Mouse (Mus musculus) limb, embryonic 10.5 days (tissue): ENCODE measurements around the gene Dnajc5g. TPM values are rescaled to one million over a fixed set of nuclear protein-coding genes. Genes with fewer than 3 reads are reported as not detected.

Experiments used
- DNase-seq: peaks from one replicate; pipeline ENCODE4 v3.0.0-alpha.2; 2017; ENCODE audit warnings: low spot score
- H3K27ac ChIP-seq: fragments of 300-500 bp; sonication (generic); 2 replicates; pipeline ENCODE4 v1.5.1; 2016; ENCODE audit warnings: mild to moderate bottlenecking
- H3K27me3 ChIP-seq: fragments of 300-500 bp; sonication (generic); 2 replicates; pipeline ENCODE4 v1.6.1; 2016; ENCODE audit warnings: low read depth, mild to moderate bottlenecking; ENCODE audit not compliant: poor library complexity, severe bottlenecking
- H3K36me3 ChIP-seq: fragments of 300-500 bp; sonication (generic); 2 replicates; pipeline ENCODE4 v1.6.1; 2016; ENCODE audit warnings: mild to moderate bottlenecking, moderate library complexity
- H3K4me1 ChIP-seq: fragments of 300-500 bp; sonication (generic); 2 replicates; pipeline ENCODE4 v1.6.1; 2016
- H3K4me3 ChIP-seq: fragments of 300-500 bp; sonication (generic); 2 replicates; pipeline ENCODE4 v1.5.1; 2016; ENCODE audit warnings: mild to moderate bottlenecking, moderate library complexity
- H3K9me3 ChIP-seq: fragments of 300-500 bp; sonication (generic); replicated peaks from 2 replicates; pipeline ENCODE4 v1.6.1; 2016; ENCODE audit warnings: mild to moderate bottlenecking
- WGBS: fragments of 180-500 bp; shearing (Covaris S2); methylation state at CpG from one replicate; pipeline ENCODE4 v1.1.7; 2016; 5-methylcytosine and 5-hydroxymethylcytosine counted together
- polyA plus RNA-seq: library from polyadenylated mRNA; unstranded; fragments of >200 nt; fragmentation: Nextera tagmentation; extraction: Ambion mirVana; gene quantifications from 2 replicates; pipeline ENCODE4 v1.2.1, GENCODE M21; 2016

Gene Dnajc5g
- polyA plus RNA-seq = not detected in 2 replicates

- H3K27ac ChIP-seq = no peak within 1 kb of the TSS
- no peak for DNase-seq
- H3K36me3 ChIP-seq = no peaks in the 10 kb centered on the region
- H3K4me3 ChIP-seq = no peak within 1 kb of the TSS
- no peaks in the 10 kb centered on the region for H3K9me3 ChIP-seq
- no peaks in the 10 kb centered on the region for H3K4me1 ChIP-seq
- no peaks in the 10 kb centered on the region for H3K27me3 ChIP-seq
- WGBS = 81% methylated on average over 9 of the region's 9 CpGs
Observed at GRCm38 (mm10) chr5:31105814-31106335, at the start of gene Dnajc5g. Dnajc5g (plus strand) TSS chr5:31106285.

DNA sequence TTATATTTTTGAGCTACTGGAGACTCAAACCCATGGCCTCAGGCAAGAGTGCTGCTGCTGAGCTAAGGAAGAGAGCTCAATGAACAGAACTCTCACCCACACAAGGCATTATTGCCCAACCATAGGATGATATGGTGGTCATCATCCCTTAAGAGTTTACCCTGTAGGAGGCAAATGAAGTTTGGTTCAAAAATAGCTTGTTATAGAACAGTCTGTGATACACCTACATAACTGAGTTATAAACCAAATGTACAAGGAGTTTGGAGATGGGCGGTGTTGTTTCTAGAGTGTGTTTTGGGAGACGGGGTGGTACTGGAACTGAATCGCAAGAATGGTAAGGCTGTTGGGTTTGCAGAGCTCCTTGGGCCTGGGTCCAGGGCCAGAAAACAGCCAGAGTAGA lies 36.3 kb upstream of the Dnajc5g start:
- WGBS = 98% methylated on average over 3 of the region's 3 CpGs
- no peak overlapping the region for H3K4me3 ChIP-seq
- no peaks in the 10 kb centered on the region for H3K4me1 ChIP-seq
- peaks cover 99% of the 10 kb centered on the region for H3K36me3 ChIP-seq
- no peak overlapping the region for H3K27ac ChIP-seq
- no peak for DNase-seq
- no peaks in the 10 kb centered on the region for H3K9me3 ChIP-seq
- no peaks in the 10 kb centered on the region for H3K27me3 ChIP-seq

DNA sequence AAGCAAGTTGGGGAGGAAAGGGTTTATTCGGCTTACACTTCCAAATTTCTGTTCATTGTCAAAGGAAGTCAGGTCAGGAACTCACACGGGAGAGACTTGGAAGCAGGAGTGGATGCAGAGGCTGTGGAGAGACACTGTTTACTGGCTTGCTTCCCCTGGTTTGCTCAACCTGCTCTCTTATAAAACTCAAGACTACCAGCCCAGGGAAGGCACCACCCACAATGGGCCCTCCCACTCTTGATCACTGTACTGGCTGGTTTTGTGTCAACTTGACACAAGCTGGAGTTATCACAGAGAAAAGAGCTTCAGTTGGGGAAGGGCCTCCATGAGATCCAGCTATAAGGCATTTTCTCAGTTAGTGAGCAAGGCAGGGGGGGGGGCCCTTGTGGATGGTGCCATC lies 35.0 kb upstream of the Dnajc5g start:
- no peak overlapping the region for H3K4me3 ChIP-seq
- no peaks in the 10 kb centered on the region for H3K9me3 ChIP-seq
- no peak overlapping the region for H3K27ac ChIP-seq
- peaks cover 100% of the 10 kb centered on the region for H3K36me3 ChIP-seq
- H3K27me3 ChIP-seq = no peaks in the 10 kb centered on the region
- no peak for DNase-seq
- no peaks in the 10 kb centered on the region for H3K4me1 ChIP-seq
- 92% methylated on average over 2 of the region's 2 CpGs for WGBS

GRCm38 (mm10) chr5:31071821-31072220 lies 34.3 kb upstream of the Dnajc5g start:
- peaks cover 100% of the 10 kb centered on the region for H3K36me3 ChIP-seq
- DNase-seq = no peak
- no peak overlapping the region for H3K27ac ChIP-seq
- H3K4me1 ChIP-seq = no peaks in the 10 kb centered on the region
- 96% methylated on average over 11 of the region's 11 CpGs for WGBS
- H3K4me3 ChIP-seq = no peak overlapping the region
- H3K27me3 ChIP-seq = no peaks in the 10 kb centered on the region
- H3K9me3 ChIP-seq = no peaks in the 10 kb centered on the region

- WGBS = 95% methylated on average over 12 of the region's 12 CpGs
- no peak overlapping the region for H3K27ac ChIP-seq
- no peaks in the 10 kb centered on the region for H3K27me3 ChIP-seq
- H3K4me1 ChIP-seq = no peaks in the 10 kb centered on the region
- DNase-seq = no peak
- no peak overlapping the region for H3K4me3 ChIP-seq
- no peaks in the 10 kb centered on the region for H3K9me3 ChIP-seq
- H3K36me3 ChIP-seq = peaks cover 100% of the 10 kb centered on the region
Observed at GRCm38 (mm10) chr5:31073176-31073575, 32.9 kb upstream of the Dnajc5g start.

GRCm38 (mm10) chr5:31076346-31076745 lies 29.7 kb upstream of the Dnajc5g start:
- DNase-seq = no peak
- H3K27ac ChIP-seq = no peak overlapping the region
- no peaks in the 10 kb centered on the region for H3K9me3 ChIP-seq
- H3K4me3 ChIP-seq = no peak overlapping the region
- peaks cover 85% of the 10 kb centered on the region for H3K36me3 ChIP-seq
- 91% methylated on average over 13 of the region's 13 CpGs for WGBS
- H3K4me1 ChIP-seq = no peaks in the 10 kb centered on the region
- no peaks in the 10 kb centered on the region for H3K27me3 ChIP-seq

DNA sequence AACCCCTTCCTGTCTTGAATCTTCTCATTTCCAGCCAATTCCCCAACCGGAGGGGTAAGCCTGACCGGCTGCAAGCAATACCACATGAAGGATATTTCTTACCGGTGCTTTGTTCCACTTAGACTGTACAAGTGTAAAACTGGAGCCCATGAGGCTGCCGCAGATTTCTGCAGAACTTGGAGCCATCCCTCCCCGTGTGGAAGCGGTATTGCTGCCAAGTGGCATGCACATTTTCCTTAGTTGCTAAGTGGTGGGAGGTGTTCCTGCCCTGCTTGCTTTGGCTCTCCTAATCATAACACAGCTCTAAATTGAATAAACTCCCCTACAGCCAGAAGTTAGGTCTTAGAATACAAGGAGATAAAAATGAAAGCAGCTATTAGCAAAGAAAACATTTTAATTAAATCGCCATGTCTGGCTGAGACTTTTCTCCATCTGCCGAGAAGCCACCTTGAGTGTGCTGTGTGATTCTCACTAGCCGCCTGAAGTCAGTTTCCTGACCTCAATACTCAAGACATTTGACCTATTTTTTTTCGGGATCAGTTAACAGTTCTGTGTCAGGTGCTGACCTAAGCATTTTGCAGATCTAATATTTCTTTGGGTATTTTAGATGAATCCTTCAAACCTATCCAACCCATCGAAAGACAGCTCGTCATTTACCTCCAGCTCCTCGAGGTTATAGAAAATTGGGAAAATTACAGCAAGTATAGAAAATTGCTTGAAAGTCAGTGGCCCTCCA lies 25.9 kb upstream of the Dnajc5g start:
- no peak overlapping the region for H3K27ac ChIP-seq
- H3K4me3 ChIP-seq = no peak overlapping the region
- peaks cover 19% of the 10 kb centered on the region for H3K27me3 ChIP-seq
- H3K4me1 ChIP-seq = peaks cover 16% of the 10 kb centered on the region
- DNase-seq = no peak
- peaks cover 46% of the 10 kb centered on the region for H3K36me3 ChIP-seq
- 86% methylated on average over 13 of the region's 13 CpGs for WGBS
- no peaks in the 10 kb centered on the region for H3K9me3 ChIP-seq

DNA sequence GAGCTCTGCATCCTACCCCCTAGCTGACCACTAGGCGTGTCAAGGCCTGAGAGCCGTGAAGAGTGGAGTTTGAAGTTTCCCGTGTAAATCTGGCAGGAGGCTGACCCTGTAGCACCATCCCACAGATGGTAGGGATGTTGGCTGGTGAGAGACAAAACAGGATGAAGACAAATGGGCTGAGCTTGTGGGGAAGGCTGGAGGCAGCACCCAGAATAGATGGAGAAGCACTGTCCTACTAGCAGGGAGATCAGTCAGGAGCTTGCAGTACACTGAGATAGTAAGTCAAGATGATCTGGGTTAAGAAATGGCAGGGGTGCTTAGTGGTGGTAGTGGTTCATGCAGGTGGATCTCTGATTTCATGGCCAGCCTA lies 25.3 kb upstream of the Dnajc5g start:
- H3K27ac ChIP-seq = no peak overlapping the region
- no peaks in the 10 kb centered on the region for H3K9me3 ChIP-seq
- H3K4me3 ChIP-seq = no peak overlapping the region
- WGBS = 63% methylated on average over 3 of the region's 3 CpGs
- DNase-seq = no peak
- H3K27me3 ChIP-seq = peaks cover 23% of the 10 kb centered on the region
- peaks cover 41% of the 10 kb centered on the region for H3K36me3 ChIP-seq
- peaks cover 16% of the 10 kb centered on the region for H3K4me1 ChIP-seq

DNA sequence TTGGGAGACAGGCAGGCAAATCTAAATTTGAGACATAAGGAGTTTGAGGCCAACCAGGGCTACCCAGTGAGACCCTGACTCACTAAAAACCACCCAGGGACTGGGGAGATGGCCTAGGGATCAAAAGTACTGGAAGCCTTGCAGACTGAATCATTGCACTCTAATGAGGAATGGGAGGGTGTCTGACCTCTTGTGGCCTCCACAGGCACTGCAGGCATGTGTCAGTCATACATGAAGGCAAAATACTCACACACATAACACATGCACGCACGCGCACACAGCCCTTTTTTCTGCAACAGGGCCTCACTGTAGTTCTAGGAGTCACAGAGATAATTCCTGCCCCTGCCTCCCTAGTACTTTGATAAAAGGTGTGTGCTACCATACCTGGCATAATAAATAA lies 24.7 kb upstream of the Dnajc5g start:
- Histone ChIP-seq H3K4me3 (no peak overlapping the region), H3K9me3 (no peaks in the 10 kb centered on the region), H3K4me1 (peaks cover 16% of the 10 kb centered on the region), H3K36me3 (peaks cover 35% of the 10 kb centered on the region), H3K27ac (no peak overlapping the region), H3K27me3 (peaks cover 29% of the 10 kb centered on the region)
- DNase-seq = peak; percentile 57
- WGBS = 74% methylated on average over 3 of the region's 3 CpGs

DNA sequence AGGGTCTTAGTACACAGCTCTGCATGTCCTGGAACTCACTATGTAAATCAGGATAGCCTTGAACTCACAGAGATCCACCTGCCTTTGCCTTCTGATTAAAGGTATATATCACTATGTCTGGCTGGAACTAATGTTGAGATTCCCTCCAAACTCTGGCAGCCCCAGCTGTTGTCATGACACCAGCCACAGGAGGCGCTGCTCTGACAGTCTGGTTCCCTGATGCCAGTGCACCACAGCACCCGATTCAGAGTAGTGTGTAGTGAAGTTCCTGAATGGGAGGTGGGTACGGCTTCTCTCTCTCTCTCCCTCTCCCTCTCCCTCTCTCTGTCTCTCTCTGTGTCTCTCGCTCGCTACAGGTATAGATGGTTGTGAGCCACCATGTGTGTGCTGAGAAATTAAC lies 23.7 kb upstream of the Dnajc5g start:
- peaks cover 16% of the 10 kb centered on the region for H3K4me1 ChIP-seq
- peaks cover 25% of the 10 kb centered on the region for H3K36me3 ChIP-seq
- peaks cover 37% of the 10 kb centered on the region for H3K27me3 ChIP-seq
- whole genome bisulfite sequencing = 24% methylated on average over 5 of the region's 5 CpGs
- no peak overlapping the region for H3K27ac ChIP-seq
- no peaks in the 10 kb centered on the region for H3K9me3 ChIP-seq
- DNase-seq = peak; percentile 61
- H3K4me3 ChIP-seq = no peak overlapping the region

DNA sequence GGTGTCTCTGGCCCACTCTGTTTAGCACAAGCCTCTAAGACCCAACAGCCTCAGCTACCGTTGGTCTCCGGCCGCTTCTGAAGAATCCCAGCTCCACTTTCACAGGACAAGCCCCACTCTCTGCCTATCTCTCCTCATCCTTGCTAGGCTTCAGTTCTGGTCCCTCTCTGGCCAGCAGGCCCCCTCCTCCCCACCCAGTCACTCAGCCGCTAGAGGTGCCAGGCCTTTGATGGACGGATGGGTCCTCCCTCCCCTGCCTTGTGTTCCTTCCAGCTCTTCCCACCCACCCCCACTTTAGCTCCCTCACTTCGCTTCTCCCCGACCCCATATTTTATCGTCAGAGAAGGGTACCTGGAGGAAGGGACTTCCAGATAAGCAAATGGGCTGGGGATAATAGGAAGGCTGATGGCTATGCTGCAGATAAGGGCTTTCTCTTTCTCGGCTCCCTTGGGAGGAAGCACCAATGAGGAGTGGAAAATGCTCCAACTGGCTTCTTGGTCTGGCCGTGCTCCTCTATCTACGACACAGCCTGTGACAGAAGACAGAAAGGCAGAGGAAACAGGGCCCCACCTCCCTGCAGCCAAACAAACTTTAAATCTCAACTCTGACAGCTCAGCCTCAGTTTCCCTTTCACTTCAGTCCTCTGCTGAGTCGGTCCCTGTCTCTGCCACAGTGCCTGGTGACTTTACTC lies 23.0 kb upstream of the Dnajc5g start:
- Histone ChIP-seq H3K36me3 (peaks cover 18% of the 10 kb centered on the region), H3K4me3 (no peak overlapping the region), H3K9me3 (no peaks in the 10 kb centered on the region), H3K4me1 (peaks cover 16% of the 10 kb centered on the region), H3K27ac (no peak overlapping the region), H3K27me3 (peaks cover 44% of the 10 kb centered on the region)
- WGBS = 24% methylated on average over 12 of the region's 12 CpGs
- no peak for DNase-seq

- DNase-seq = no peak
- peaks cover 53% of the 10 kb centered on the region for H3K27me3 ChIP-seq
- WGBS = 17% methylated on average over 8 of the region's 8 CpGs
Observed at GRCm38 (mm10) chr5:31083949-31084348, 22.1 kb upstream of the Dnajc5g start.

DNA sequence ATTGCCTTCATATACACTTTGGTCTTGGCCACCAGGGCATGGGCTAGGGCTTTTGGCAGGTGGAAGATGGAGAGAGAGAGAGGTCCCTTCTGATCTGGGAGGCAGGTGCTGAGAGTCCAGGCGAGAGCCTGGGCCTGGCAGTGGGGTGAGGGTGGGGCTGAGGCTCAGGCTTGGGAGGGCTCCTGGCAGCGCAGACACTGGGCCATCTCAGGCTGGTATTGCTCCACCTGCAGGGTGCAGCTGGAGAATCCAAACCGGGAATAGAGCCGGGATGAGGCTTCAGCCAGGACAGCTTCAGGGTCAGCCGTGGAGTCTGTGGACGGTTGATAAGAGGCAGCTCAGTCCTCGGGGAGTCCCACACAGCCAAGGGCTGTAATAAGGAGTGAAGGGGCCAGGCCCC lies 19.5 kb upstream of the Dnajc5g start:
- no peak overlapping the region for H3K4me3 ChIP-seq
- peaks cover 16% of the 10 kb centered on the region for H3K4me1 ChIP-seq
- no peaks in the 10 kb centered on the region for H3K9me3 ChIP-seq
- no peak for DNase-seq
- 39% methylated on average over 7 of the region's 7 CpGs for WGBS
- no peaks in the 10 kb centered on the region for H3K36me3 ChIP-seq
- peaks cover 80% of the 10 kb centered on the region for H3K27me3 ChIP-seq
- H3K27ac ChIP-seq = no peak overlapping the region

More at GRCm38 (mm10) chr5:31083949-31084348, 22.1 kb upstream of the Dnajc5g start:
- H3K27ac ChIP-seq = no peak overlapping the region
- peaks cover 16% of the 10 kb centered on the region for H3K4me1 ChIP-seq
- no peaks in the 10 kb centered on the region for H3K9me3 ChIP-seq
- H3K4me3 ChIP-seq = no peak overlapping the region
- peaks cover 9% of the 10 kb centered on the region for H3K36me3 ChIP-seq
